Mouse (Mus musculus): Measurements from ENCODE around the gene Syne1. TPM values are rescaled to one million over a fixed set of nuclear protein-coding genes. Genes with fewer than 3 reads are reported as not detected.

The Syne1 gene
- polyA plus RNA-seq, 1 experiment, result 140 TPM

- Histone ChIP-seq H3K4me1 (ENCODE audit: control insufficient read depth, insufficient read depth, low read length) (peaks cover 15% of the 10 kb centered on the region), H3K27ac (ENCODE audit: insufficient read depth, low read depth, low read length) (no peak overlapping the region), H3K4me3 (ENCODE audit: insufficient read depth, low read depth, low read length) (no peak overlapping the region)
- TF ChIP-seq POLR2A (IDR thresholded peaks at IDR 0.05; ENCODE audit: insufficient read depth, low read depth, low read length) (no peak), CTCF (IDR thresholded peaks at IDR 0.05; ENCODE audit: insufficient read depth, low read depth, low read length) (no peak)
- WGBS, result 98% methylated on average over 5 of the region's 5 CpGs
Observed at GRCm38 (mm10) chr10:5546428-5546827, 4.9 kb downstream of the Syne1 start.

GRCm38 (mm10) chr10:5528284-5528683 is 23.0 kb downstream of the Syne1 start:
- TF ChIP-seq CTCF (IDR thresholded peaks at IDR 0.05; ENCODE audit: insufficient read depth, low read depth, low read length) (no peak), POLR2A (IDR thresholded peaks at IDR 0.05; ENCODE audit: insufficient read depth, low read depth, low read length) (no peak)
- H3K4me3 ChIP-seq (ENCODE audit: insufficient read depth, low read depth, low read length), result no peak overlapping the region
- peaks cover 8% of the 10 kb centered on the region for H3K4me1 ChIP-seq (ENCODE audit: control insufficient read depth, insufficient read depth, low read length)
- 17% methylated on average over 1 of the region's 1 CpGs for WGBS
- H3K27ac ChIP-seq (ENCODE audit: insufficient read depth, low read depth, low read length), result peak overlapping the region; percentile 41; the same call in 1 of the 2 replicates

GRCm38 (mm10) chr10:5527634-5528033 is 23.6 kb downstream of the Syne1 start:
- Histone ChIP-seq H3K27ac (ENCODE audit: insufficient read depth, low read depth, low read length) (no peak overlapping the region), H3K4me3 (ENCODE audit: insufficient read depth, low read depth, low read length) (no peak overlapping the region), H3K4me1 (ENCODE audit: control insufficient read depth, insufficient read depth, low read length) (peaks cover 8% of the 10 kb centered on the region)
- TF ChIP-seq POLR2A (IDR thresholded peaks at IDR 0.05; ENCODE audit: insufficient read depth, low read depth, low read length) (no peak), CTCF (IDR thresholded peaks at IDR 0.05; ENCODE audit: insufficient read depth, low read depth, low read length) (no peak)
- WGBS, result 70% methylated on average over 4 of the region's 4 CpGs

GRCm38 (mm10) chr10:5522904-5523303 is 28.4 kb downstream of the Syne1 start:
- Histone ChIP-seq H3K27ac (ENCODE audit: insufficient read depth, low read depth, low read length) (peak overlapping the region; percentile 72), H3K4me3 (ENCODE audit: insufficient read depth, low read depth, low read length) (no peak overlapping the region), H3K4me1 (ENCODE audit: control insufficient read depth, insufficient read depth, low read length) (peaks cover 2% of the 10 kb centered on the region; the same call in 1 of the 2 replicates)
- 71% methylated on average over 4 of the region's 4 CpGs for WGBS
- TF ChIP-seq CTCF (IDR thresholded peaks at IDR 0.05; ENCODE audit: insufficient read depth, low read depth, low read length), result no peak
- no peak for TF ChIP-seq POLR2A (IDR thresholded peaks at IDR 0.05; ENCODE audit: insufficient read depth, low read depth, low read length)

GRCm38 (mm10) chr10:5522276-5522675 is 29.0 kb downstream of the Syne1 start:
- peaks cover 2% of the 10 kb centered on the region; the same call in 1 of the 2 replicates for H3K4me1 ChIP-seq (ENCODE audit: control insufficient read depth, insufficient read depth, low read length)
- H3K27ac ChIP-seq (ENCODE audit: insufficient read depth, low read depth, low read length), result no peak overlapping the region
- TF ChIP-seq POLR2A (IDR thresholded peaks at IDR 0.05; ENCODE audit: insufficient read depth, low read depth, low read length) (no peak), CTCF (IDR thresholded peaks at IDR 0.05; ENCODE audit: insufficient read depth, low read depth, low read length) (no peak)
- H3K4me3 ChIP-seq (ENCODE audit: insufficient read depth, low read depth, low read length), result no peak overlapping the region
- 23% methylated on average over 3 of the region's 3 CpGs for WGBS

GRCm38 (mm10) chr10:5520695-5521094 is 30.6 kb downstream of the Syne1 start:
- Histone ChIP-seq H3K4me1 (ENCODE audit: control insufficient read depth, insufficient read depth, low read length) (peaks cover 3% of the 10 kb centered on the region; the same call in 1 of the 2 replicates), H3K27ac (ENCODE audit: insufficient read depth, low read depth, low read length) (no peak overlapping the region), H3K4me3 (ENCODE audit: insufficient read depth, low read depth, low read length) (no peak overlapping the region)
- 68% methylated on average over 1 of the region's 1 CpGs for WGBS
- TF ChIP-seq CTCF (IDR thresholded peaks at IDR 0.05; ENCODE audit: insufficient read depth, low read depth, low read length) (no peak), POLR2A (IDR thresholded peaks at IDR 0.05; ENCODE audit: insufficient read depth, low read depth, low read length) (no peak)

- TF ChIP-seq CTCF (IDR thresholded peaks at IDR 0.05; ENCODE audit: insufficient read depth, low read depth, low read length) (no peak), POLR2A (IDR thresholded peaks at IDR 0.05; ENCODE audit: insufficient read depth, low read depth, low read length) (no peak)
- WGBS, result 11% methylated on average over 3 of the region's 3 CpGs
- Histone ChIP-seq H3K4me3 (ENCODE audit: insufficient read depth, low read depth, low read length) (no peak overlapping the region), H3K4me1 (ENCODE audit: control insufficient read depth, insufficient read depth, low read length) (peaks cover 11% of the 10 kb centered on the region), H3K27ac (ENCODE audit: insufficient read depth, low read depth, low read length) (no peak overlapping the region)
Observed at GRCm38 (mm10) chr10:5515330-5515729, 36.0 kb downstream of the Syne1 start.

- 81% methylated on average over 8 of the region's 8 CpGs for WGBS
- TF ChIP-seq CTCF (IDR thresholded peaks at IDR 0.05; ENCODE audit: insufficient read depth, low read depth, low read length), result no peak
- TF ChIP-seq POLR2A (IDR thresholded peaks at IDR 0.05; ENCODE audit: insufficient read depth, low read depth, low read length), result no peak
Observed at GRCm38 (mm10) chr10:5514134-5514533, 37.1 kb downstream of the Syne1 start.

GRCm38 (mm10) chr10:5512285-5512684 is 39.0 kb downstream of the Syne1 start:
- Histone ChIP-seq H3K4me1 (ENCODE audit: control insufficient read depth, insufficient read depth, low read length) (peaks cover 17% of the 10 kb centered on the region), H3K27ac (ENCODE audit: insufficient read depth, low read depth, low read length) (no peak overlapping the region), H3K4me3 (ENCODE audit: insufficient read depth, low read depth, low read length) (no peak overlapping the region)
- TF ChIP-seq CTCF (IDR thresholded peaks at IDR 0.05; ENCODE audit: insufficient read depth, low read depth, low read length), result no peak
- no peak for TF ChIP-seq POLR2A (IDR thresholded peaks at IDR 0.05; ENCODE audit: insufficient read depth, low read depth, low read length)

More at GRCm38 (mm10) chr10:5514134-5514533, 37.1 kb downstream of the Syne1 start:
- Histone ChIP-seq H3K27ac (ENCODE audit: insufficient read depth, low read depth, low read length) (no peak overlapping the region), H3K4me3 (ENCODE audit: insufficient read depth, low read depth, low read length) (no peak overlapping the region), H3K4me1 (ENCODE audit: control insufficient read depth, insufficient read depth, low read length) (peaks cover 11% of the 10 kb centered on the region)

- WGBS, result 84% methylated on average over 3 of the region's 3 CpGs
- Histone ChIP-seq H3K4me1 (ENCODE audit: control insufficient read depth, insufficient read depth, low read length) (peaks cover 17% of the 10 kb centered on the region), H3K27ac (ENCODE audit: insufficient read depth, low read depth, low read length) (no peak overlapping the region), H3K4me3 (ENCODE audit: insufficient read depth, low read depth, low read length) (no peak overlapping the region)
- TF ChIP-seq CTCF (IDR thresholded peaks at IDR 0.05; ENCODE audit: insufficient read depth, low read depth, low read length) (no peak), POLR2A (IDR thresholded peaks at IDR 0.05; ENCODE audit: insufficient read depth, low read depth, low read length) (no peak)
Observed at GRCm38 (mm10) chr10:5511403-5511802, 39.9 kb downstream of the Syne1 start.
